Mouse (Mus musculus): ENCODE data around the gene F3.

DNA sequence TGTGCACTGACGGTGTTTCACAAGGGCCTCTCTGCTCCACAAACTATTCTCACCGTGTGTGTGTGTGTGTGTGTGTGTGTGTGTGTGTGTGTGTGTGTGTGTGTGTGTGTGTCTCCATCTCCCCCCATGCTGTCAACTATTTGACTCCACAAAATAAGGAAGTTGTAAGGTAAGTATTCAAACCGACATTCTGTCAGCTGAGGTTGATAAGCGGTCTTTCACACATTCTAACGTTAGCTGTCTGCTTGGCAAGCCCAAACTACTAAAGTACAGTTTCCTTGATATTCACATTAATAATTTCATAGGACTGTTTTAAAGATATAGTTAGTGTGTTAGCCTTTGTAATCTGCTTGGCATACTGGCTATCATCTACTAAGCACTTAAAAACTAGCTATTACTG lies 43.5 kb downstream of the F3 start:
- TF ChIP-seq CTCF (IDR thresholded peaks at IDR 0.05) = no peak
- no peak for TF ChIP-seq EP300 (IDR thresholded peaks at IDR 0.05)

Data from lung, postnatal 0 days (tissue).